Mouse (Mus musculus): Measurements from ENCODE around the gene Cenpb. TPM values are rescaled to one million over a fixed set of nuclear protein-coding genes. Genes with fewer than 3 reads are reported as not detected.

The Cenpb gene
- polyA plus RNA-seq, 1 experiment from 2014 or later: 12.0 TPM

GRCm38 (mm10) chr2:131156987-131157386 lies 22.9 kb downstream of the Cenpb start:
- peaks cover 14% of the 10 kb centered on the region for H3K36me3 ChIP-seq
- 91% methylated on average over 7 of the region's 7 CpGs for WGBS
- peaks cover 16% of the 10 kb centered on the region for H3K4me1 ChIP-seq
- no peaks in the 10 kb centered on the region for H3K9me3 ChIP-seq
- no peak for ATAC-seq (ENCODE audit: insufficient number of reproducible peaks, low FRiP score, low TSS enrichment, low read depth)
- H3K4me3 ChIP-seq: no peak overlapping the region
- no peak overlapping the region for H3K27ac ChIP-seq
- H3K9ac ChIP-seq: no peak overlapping the region
- H3K27me3 ChIP-seq: no peaks in the 10 kb centered on the region
- no peak overlapping the region for H3K4me2 ChIP-seq

DNA sequence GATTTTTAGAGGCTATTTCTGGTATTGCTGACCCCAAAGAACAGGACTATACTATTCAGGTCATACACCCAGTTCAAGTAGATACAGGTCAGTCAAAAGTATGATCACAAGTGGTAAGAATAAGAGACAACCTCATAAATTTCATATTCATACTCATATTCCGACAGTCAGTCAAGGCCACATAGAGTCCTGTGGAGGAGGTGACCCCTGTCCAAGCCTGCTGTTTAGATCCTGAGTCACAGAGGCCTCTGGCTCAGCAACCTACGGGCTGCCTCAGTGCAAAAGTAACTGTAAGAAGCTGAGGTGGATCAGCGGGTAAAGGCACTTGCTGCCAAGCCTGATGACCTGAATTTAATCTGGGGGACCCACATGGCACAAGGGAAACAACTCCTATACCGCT lies 25.8 kb downstream of the Cenpb start:
- no peak overlapping the region for H3K9ac ChIP-seq
- peaks cover 12% of the 10 kb centered on the region for H3K4me1 ChIP-seq
- H3K9me3 ChIP-seq: no peaks in the 10 kb centered on the region
- no peaks in the 10 kb centered on the region for H3K27me3 ChIP-seq
- H3K4me2 ChIP-seq: no peak overlapping the region
- ATAC-seq (ENCODE audit: insufficient number of reproducible peaks, low FRiP score, low TSS enrichment, low read depth): no peak
- no peak overlapping the region for H3K4me3 ChIP-seq
- H3K27ac ChIP-seq: no peak overlapping the region
- peaks cover 42% of the 10 kb centered on the region for H3K36me3 ChIP-seq
- WGBS: 91% methylated on average over 4 of the region's 4 CpGs

GRCm38 (mm10) chr2:131152166-131152730 lies 27.6 kb downstream of the Cenpb start:
- no peaks in the 10 kb centered on the region for H3K9me3 ChIP-seq
- no peak for ATAC-seq (ENCODE audit: insufficient number of reproducible peaks, low FRiP score, low TSS enrichment, low read depth)
- peaks cover 60% of the 10 kb centered on the region for H3K36me3 ChIP-seq
- no peak overlapping the region for H3K27ac ChIP-seq
- no peak overlapping the region for H3K4me3 ChIP-seq
- no peak overlapping the region for H3K9ac ChIP-seq
- H3K27me3 ChIP-seq: no peaks in the 10 kb centered on the region
- no peak overlapping the region for H3K4me2 ChIP-seq
- H3K4me1 ChIP-seq: peaks cover under 1% of the 10 kb centered on the region; the same call in 1 of the 2 replicates
- WGBS: 92% methylated on average over 7 of the region's 7 CpGs

- ATAC-seq (ENCODE audit: insufficient number of reproducible peaks, low FRiP score, low TSS enrichment, low read depth): no peak
- no peaks in the 10 kb centered on the region for H3K9me3 ChIP-seq
- peaks cover 2% of the 10 kb centered on the region; the same call in 1 of the 2 replicates for H3K4me1 ChIP-seq
- no peak overlapping the region for H3K4me2 ChIP-seq
- H3K36me3 ChIP-seq: peaks cover 90% of the 10 kb centered on the region
- no peak overlapping the region for H3K9ac ChIP-seq
- no peak overlapping the region for H3K4me3 ChIP-seq
- no peaks in the 10 kb centered on the region for H3K27me3 ChIP-seq
- 87% methylated on average over 3 of the region's 3 CpGs for WGBS
- no peak overlapping the region for H3K27ac ChIP-seq
Observed at GRCm38 (mm10) chr2:131149254-131149578, 30.7 kb downstream of the Cenpb start.

GRCm38 (mm10) chr2:131148353-131149253 lies 31.3 kb downstream of the Cenpb start:
- Histone ChIP-seq H3K27me3 (no peaks in the 10 kb centered on the region), H3K36me3 (peaks cover 94% of the 10 kb centered on the region), H3K4me1 (peaks cover 2% of the 10 kb centered on the region; the same call in 1 of the 2 replicates), H3K9ac (no peak overlapping the region), H3K4me2 (no peak overlapping the region), H3K27ac (no peak overlapping the region), H3K4me3 (no peak overlapping the region), H3K9me3 (no peaks in the 10 kb centered on the region)
- 82% methylated on average over 8 of the region's 8 CpGs for WGBS
- ATAC-seq (ENCODE audit: insufficient number of reproducible peaks, low FRiP score, low TSS enrichment, low read depth): no peak

GRCm38 (mm10) chr2:131147043-131147365 lies 32.9 kb downstream of the Cenpb start:
- peaks cover 10% of the 10 kb centered on the region for H3K4me1 ChIP-seq
- peaks cover 94% of the 10 kb centered on the region for H3K36me3 ChIP-seq
- no peak overlapping the region for H3K27ac ChIP-seq
- H3K9ac ChIP-seq: no peak overlapping the region
- 92% methylated on average over 8 of the region's 8 CpGs for WGBS
- H3K4me3 ChIP-seq: no peak overlapping the region
- no peak overlapping the region for H3K4me2 ChIP-seq
- no peak for ATAC-seq (ENCODE audit: insufficient number of reproducible peaks, low FRiP score, low TSS enrichment, low read depth)
- H3K9me3 ChIP-seq: no peaks in the 10 kb centered on the region
- H3K27me3 ChIP-seq: no peaks in the 10 kb centered on the region

DNA sequence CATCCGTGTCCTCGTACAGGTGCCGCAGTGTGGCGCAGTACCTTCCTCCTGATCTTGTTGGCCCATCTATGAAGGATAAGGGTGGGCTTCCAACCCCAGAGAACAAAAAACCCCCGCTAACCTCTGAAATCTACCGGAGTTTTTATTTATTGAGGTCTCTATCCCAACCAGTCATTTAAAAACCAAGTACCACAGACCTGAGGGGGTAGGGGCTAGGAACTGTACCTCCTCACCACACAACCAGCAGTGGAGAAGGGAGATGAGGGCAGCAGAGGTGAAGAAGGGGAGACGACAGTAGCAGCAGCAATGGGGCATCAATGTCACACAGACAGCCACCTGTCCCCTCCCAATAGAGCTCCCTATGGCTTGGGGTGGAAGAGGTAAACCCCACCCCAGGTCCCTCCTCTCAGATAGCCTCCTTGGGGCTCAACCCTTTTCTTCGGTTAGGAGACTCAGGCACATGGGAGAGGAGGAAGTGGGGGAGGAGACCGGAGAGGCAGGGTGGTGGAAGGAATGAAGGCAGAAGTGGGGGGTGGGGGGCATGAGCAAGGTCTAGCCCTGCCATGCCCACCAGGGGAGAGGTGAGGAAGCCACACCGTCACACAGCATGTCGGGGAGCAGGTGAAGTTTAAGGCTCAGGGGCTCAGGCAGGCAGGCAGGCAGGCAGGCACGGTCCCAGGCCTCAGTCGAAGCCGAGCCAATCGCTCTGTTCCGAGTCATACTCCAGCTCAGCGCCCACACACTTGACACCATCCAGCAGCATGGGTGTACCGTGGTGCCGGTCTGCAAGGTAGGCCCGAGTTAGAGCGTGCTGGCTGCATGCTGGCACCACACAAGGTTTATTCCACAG lies 33.4 kb downstream of the Cenpb start:
- H3K9ac ChIP-seq: no peak overlapping the region
- H3K36me3 ChIP-seq: peaks cover 94% of the 10 kb centered on the region
- no peaks in the 10 kb centered on the region for H3K27me3 ChIP-seq
- WGBS: 82% methylated on average over 21 of the region's 21 CpGs
- no peak overlapping the region for H3K4me3 ChIP-seq
- no peaks in the 10 kb centered on the region for H3K9me3 ChIP-seq
- H3K27ac ChIP-seq: no peak overlapping the region
- H3K4me2 ChIP-seq: no peak overlapping the region
- peaks cover 10% of the 10 kb centered on the region for H3K4me1 ChIP-seq
- no peak for ATAC-seq (ENCODE audit: insufficient number of reproducible peaks, low FRiP score, low TSS enrichment, low read depth)

- ATAC-seq (ENCODE audit: insufficient number of reproducible peaks, low FRiP score, low TSS enrichment, low read depth): no peak
- Histone ChIP-seq H3K36me3 (peaks cover 94% of the 10 kb centered on the region), H3K9me3 (no peaks in the 10 kb centered on the region), H3K9ac (no peak overlapping the region), H3K4me1 (peaks cover 10% of the 10 kb centered on the region), H3K4me2 (no peak overlapping the region), H3K27ac (no peak overlapping the region), H3K27me3 (no peaks in the 10 kb centered on the region), H3K4me3 (no peak overlapping the region)
- 74% methylated on average over 2 of the region's 2 CpGs for WGBS
Observed at GRCm38 (mm10) chr2:131145536-131145935, 34.3 kb downstream of the Cenpb start.

DNA sequence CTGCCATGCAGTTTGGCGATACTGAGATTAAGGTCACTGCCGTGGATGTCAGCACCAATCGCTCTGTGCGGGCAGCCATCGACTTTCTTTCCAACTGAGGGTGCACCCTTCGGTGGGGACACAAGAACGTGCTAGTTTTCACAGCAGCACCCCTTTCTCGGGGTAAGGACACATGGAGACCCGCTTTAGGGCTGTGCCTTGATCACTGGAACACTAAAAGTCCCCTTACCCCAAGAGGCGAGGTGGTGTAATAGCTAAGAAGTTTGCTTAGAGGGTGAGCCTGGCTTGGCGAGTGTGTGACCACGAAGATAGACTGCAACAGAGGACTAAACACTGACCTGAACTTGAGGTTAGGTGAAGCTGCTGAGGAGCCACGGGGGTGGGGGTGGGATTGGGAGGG lies 34.7 kb downstream of the Cenpb start:
- Histone ChIP-seq H3K9ac (no peak overlapping the region), H3K4me3 (no peak overlapping the region), H3K4me2 (no peak overlapping the region), H3K9me3 (no peaks in the 10 kb centered on the region), H3K36me3 (peaks cover 94% of the 10 kb centered on the region), H3K27me3 (no peaks in the 10 kb centered on the region), H3K4me1 (peaks cover 10% of the 10 kb centered on the region), H3K27ac (no peak overlapping the region)
- 54% methylated on average over 13 of the region's 13 CpGs for WGBS
- no peak for ATAC-seq (ENCODE audit: insufficient number of reproducible peaks, low FRiP score, low TSS enrichment, low read depth)

- Histone ChIP-seq H3K4me3 (no peak overlapping the region), H3K4me2 (no peak overlapping the region), H3K9me3 (no peaks in the 10 kb centered on the region), H3K27me3 (no peaks in the 10 kb centered on the region), H3K27ac (no peak overlapping the region), H3K9ac (no peak overlapping the region), H3K36me3 (peaks cover 96% of the 10 kb centered on the region), H3K4me1 (peaks cover 10% of the 10 kb centered on the region)
- ATAC-seq (ENCODE audit: insufficient number of reproducible peaks, low FRiP score, low TSS enrichment, low read depth): no peak
- 71% methylated on average over 22 of the region's 22 CpGs for WGBS
Observed at GRCm38 (mm10) chr2:131143007-131143780, 36.7 kb downstream of the Cenpb start.

DNA sequence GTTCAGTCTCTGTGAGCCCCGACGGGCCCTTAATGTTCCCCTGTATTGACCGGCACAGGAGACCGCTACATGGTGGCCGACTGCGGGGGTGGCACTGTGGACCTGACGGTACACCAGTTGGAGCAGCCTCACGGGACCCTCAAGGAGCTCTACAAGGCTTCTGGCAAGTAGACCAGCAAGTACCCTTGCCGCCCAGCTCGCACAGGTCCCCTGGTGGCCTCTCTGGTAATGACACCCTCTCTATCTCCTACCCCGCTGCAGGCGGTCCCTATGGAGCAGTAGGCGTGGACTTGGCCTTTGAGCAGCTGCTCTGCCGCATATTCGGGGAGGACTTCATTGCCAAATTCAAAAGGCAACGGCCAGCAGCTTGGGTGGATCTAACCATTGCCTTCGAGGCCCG lies 37.3 kb downstream of the Cenpb start:
- Histone ChIP-seq H3K4me3 (no peak overlapping the region), H3K9ac (no peak overlapping the region), H3K27ac (peak overlapping the region; percentile 33; the same call in 1 of the 2 replicates), H3K4me2 (no peak overlapping the region), H3K36me3 (peaks cover 96% of the 10 kb centered on the region), H3K4me1 (peaks cover 10% of the 10 kb centered on the region), H3K9me3 (no peaks in the 10 kb centered on the region), H3K27me3 (no peaks in the 10 kb centered on the region)
- ATAC-seq (ENCODE audit: insufficient number of reproducible peaks, low FRiP score, low TSS enrichment, low read depth): no peak
- WGBS: 33% methylated on average over 18 of the region's 18 CpGs
